Mouse (Mus musculus) hindbrain, embryonic 10.5 days (tissue): ENCODE data around the gene Hist1h3b. TPM values are rescaled to one million over a fixed set of nuclear protein-coding genes. Genes with fewer than 3 reads are reported as not detected.
A peak's percentile ranks its signal among the peaks of the same experiment; 100 is the strongest.

ENCODE experiments used
- DNase-seq: peaks from one replicate; pipeline ENCODE4 v3.0.0-alpha.2; 2017; ENCODE audit warnings: low spot score
- H3K27ac ChIP-seq: fragments of 300-500 bp; sonication (generic); 2 replicates; pipeline ENCODE4 v1.5.1; 2016; ENCODE audit warnings: mild to moderate bottlenecking, moderate library complexity
- H3K27me3 ChIP-seq: fragments of 300-500 bp; sonication (generic); 2 replicates; pipeline ENCODE4 v1.6.1; 2016; ENCODE audit warnings: mild to moderate bottlenecking; ENCODE audit not compliant: poor library complexity, insufficient read depth, severe bottlenecking
- H3K36me3 ChIP-seq: fragments of 300-500 bp; sonication (generic); 2 replicates; pipeline ENCODE4 v1.6.1; 2016; ENCODE audit warnings: mild to moderate bottlenecking, moderate library complexity
- H3K4me1 ChIP-seq: fragments of 300-500 bp; sonication (generic); replicated peaks from 2 replicates; pipeline ENCODE4 v1.6.1; 2016; ENCODE audit warnings: mild to moderate bottlenecking
- H3K4me3 ChIP-seq: fragments of 300-500 bp; sonication (generic); 2 replicates; pipeline ENCODE4 v1.5.1; 2016; ENCODE audit warnings: mild to moderate bottlenecking, moderate library complexity
- H3K9me3 ChIP-seq: fragments of 300-500 bp; sonication (generic); 2 replicates; pipeline ENCODE4 v1.6.1; 2016; ENCODE audit warnings: mild to moderate bottlenecking, moderate library complexity
- WGBS: fragments of 180-500 bp; shearing (Covaris S2); methylation state at CpG from one replicate; pipeline ENCODE4 v1.1.7; 2016; 5-methylcytosine and 5-hydroxymethylcytosine counted together
- polyA plus RNA-seq: library from polyadenylated mRNA; unstranded; fragments of >200 nt; fragmentation: Nextera tagmentation; extraction: Ambion mirVana; gene quantifications from 2 replicates; pipeline ENCODE4 v1.2.1, GENCODE M21; 2016

The Hist1h3b gene
- polyA plus RNA-seq, 1 experiment from 2014 or later: 5.5 TPM

GRCm38 (mm10) chr13:23724239-23724638, 27.8 kb upstream of the Hist1h3b start:
- H3K9me3 ChIP-seq: 0 out of 2 replicates have a peak, but pooled peaks cover 1% of the 10 kb centered on the region
- WGBS: 80% methylated on average over 4 of the region's 4 CpGs
- H3K4me1 ChIP-seq: peaks cover 18% of the 10 kb centered on the region
- H3K4me3 ChIP-seq: no peak overlapping the region
- DNase-seq: no peak
- H3K36me3 ChIP-seq: no peaks in the 10 kb centered on the region
- no peaks in the 10 kb centered on the region for H3K27me3 ChIP-seq
- H3K27ac ChIP-seq: no peak overlapping the region

- Histone ChIP-seq H3K4me3 (no peak overlapping the region), H3K9me3 (no peaks in the 10 kb centered on the region), H3K4me1 (peaks cover 18% of the 10 kb centered on the region), H3K27me3 (no peaks in the 10 kb centered on the region), H3K36me3 (no peaks in the 10 kb centered on the region), H3K27ac (no peak overlapping the region)
- no peak for DNase-seq
- 17% methylated on average over 1 of the region's 1 CpGs for WGBS
Measured at GRCm38 (mm10) chr13:23725213-23725612, 26.9 kb upstream of the Hist1h3b start.

- Histone ChIP-seq H3K27ac (no peak overlapping the region; the same call in 1 of the 2 replicates), H3K4me1 (peaks cover 18% of the 10 kb centered on the region), H3K9me3 (no peaks in the 10 kb centered on the region), H3K4me3 (no peak overlapping the region), H3K27me3 (no peaks in the 10 kb centered on the region), H3K36me3 (no peaks in the 10 kb centered on the region)
- no peak for DNase-seq
- 81% methylated on average over 18 of the region's 18 CpGs for WGBS
Measured at GRCm38 (mm10) chr13:23728472-23729191, 23.4 kb upstream of the Hist1h3b start.

GRCm38 (mm10) chr13:23729192-23729525, 22.9 kb upstream of the Hist1h3b start:
- no peak overlapping the region for H3K4me3 ChIP-seq
- H3K4me1 ChIP-seq: peaks cover 16% of the 10 kb centered on the region
- no peaks in the 10 kb centered on the region for H3K9me3 ChIP-seq
- 91% methylated on average over 9 of the region's 9 CpGs for whole genome bisulfite sequencing
- H3K36me3 ChIP-seq: no peaks in the 10 kb centered on the region
- no peak for DNase-seq
- H3K27me3 ChIP-seq: no peaks in the 10 kb centered on the region
- no peak overlapping the region for H3K27ac ChIP-seq

- H3K4me3 ChIP-seq: no peak overlapping the region
- 91% methylated on average over 5 of the region's 5 CpGs for WGBS
- DNase-seq: no peak
- H3K27ac ChIP-seq: 0 out of 2 replicates have a peak overlapping the region, but pooled peaks have one; percentile 29
- H3K36me3 ChIP-seq: no peaks in the 10 kb centered on the region
- no peaks in the 10 kb centered on the region for H3K27me3 ChIP-seq
- H3K4me1 ChIP-seq: peaks cover 11% of the 10 kb centered on the region
- H3K9me3 ChIP-seq: no peaks in the 10 kb centered on the region
Measured at GRCm38 (mm10) chr13:23729706-23730105, 22.4 kb upstream of the Hist1h3b start.

- no peaks in the 10 kb centered on the region for H3K36me3 ChIP-seq
- H3K4me3 ChIP-seq: no peak overlapping the region
- no peaks in the 10 kb centered on the region for H3K27me3 ChIP-seq
- 57% methylated on average over 8 of the region's 8 CpGs for WGBS
- no peak for DNase-seq
- 0 out of 2 replicates have a peak, but pooled peaks cover 6% of the 10 kb centered on the region for H3K4me1 ChIP-seq
- no peaks in the 10 kb centered on the region for H3K9me3 ChIP-seq
- no peak overlapping the region for H3K27ac ChIP-seq
Measured at GRCm38 (mm10) chr13:23730479-23730878, 21.6 kb upstream of the Hist1h3b start.

- H3K27ac ChIP-seq: 0 out of 2 replicates have a peak overlapping the region, but pooled peaks have one; percentile 29
- 0 out of 2 replicates have a peak, but pooled peaks cover 6% of the 10 kb centered on the region for H3K4me1 ChIP-seq
- no peak overlapping the region for H3K4me3 ChIP-seq
- no peaks in the 10 kb centered on the region for H3K9me3 ChIP-seq
- WGBS: 29% methylated on average over 8 of the region's 8 CpGs
- DNase-seq: no peak
- H3K36me3 ChIP-seq: no peaks in the 10 kb centered on the region
- H3K27me3 ChIP-seq: no peaks in the 10 kb centered on the region
Measured at GRCm38 (mm10) chr13:23732156-23732804, 19.8 kb upstream of the Hist1h3b start.

GRCm38 (mm10) chr13:23737091-23737490, 15.0 kb upstream of the Hist1h3b start:
- H3K27me3 ChIP-seq: no peaks in the 10 kb centered on the region
- peaks cover 31% of the 10 kb centered on the region for H3K4me1 ChIP-seq
- no peaks in the 10 kb centered on the region for H3K36me3 ChIP-seq
- peak overlapping the region; percentile 97; the same call in 1 of the 2 replicates for H3K27ac ChIP-seq
- WGBS: 87% methylated on average over 5 of the region's 5 CpGs
- no peak overlapping the region for H3K4me3 ChIP-seq
- DNase-seq: no peak
- H3K9me3 ChIP-seq: no peaks in the 10 kb centered on the region

- H3K27me3 ChIP-seq: no peaks in the 10 kb centered on the region
- peak overlapping the region; percentile 97 for H3K27ac ChIP-seq
- DNase-seq: no peak
- H3K4me1 ChIP-seq: peaks cover 31% of the 10 kb centered on the region
- 27% methylated on average over 4 of the region's 4 CpGs for WGBS
- no peaks in the 10 kb centered on the region for H3K9me3 ChIP-seq
- H3K4me3 ChIP-seq: peak overlapping the region; percentile 66
- no peaks in the 10 kb centered on the region for H3K36me3 ChIP-seq
Measured at GRCm38 (mm10) chr13:23738041-23738440, 14.0 kb upstream of the Hist1h3b start.

GRCm38 (mm10) chr13:23738677-23739068, 13.4 kb upstream of the Hist1h3b start, which contains the start of gene Hist1h1c:
Gene Hist1h1c, plus strand, starts transcription at chr13:23738808.
- peak; percentile 92 for DNase-seq
- H3K27ac ChIP-seq: peak within 1 kb of the TSS; percentile 97
- H3K9me3 ChIP-seq: no peaks in the 10 kb centered on the region
- WGBS: 0% methylated on average over 38 of the region's 38 CpGs
- H3K36me3 ChIP-seq: no peaks in the 10 kb centered on the region
- no peaks in the 10 kb centered on the region for H3K27me3 ChIP-seq
- H3K4me3 ChIP-seq: peak within 1 kb of the TSS; percentile 66
- H3K4me1 ChIP-seq: peaks cover 31% of the 10 kb centered on the region

GRCm38 (mm10) chr13:23739069-23739921, 12.8 kb upstream of the Hist1h3b start:
- Histone ChIP-seq H3K27me3 (no peaks in the 10 kb centered on the region), H3K4me3 (peak overlapping the region; percentile 66), H3K36me3 (no peaks in the 10 kb centered on the region), H3K9me3 (no peaks in the 10 kb centered on the region), H3K4me1 (peaks cover 32% of the 10 kb centered on the region), H3K27ac (peak overlapping the region; percentile 97)
- DNase-seq: peak; percentile 90
- under 1% methylated on average over 39 of the region's 39 CpGs for WGBS

- H3K4me3 ChIP-seq: peak overlapping the region; percentile 66
- no peak for DNase-seq
- no peaks in the 10 kb centered on the region for H3K9me3 ChIP-seq
- H3K27me3 ChIP-seq: no peaks in the 10 kb centered on the region
- 1% methylated on average over 14 of the region's 14 CpGs for WGBS
- H3K27ac ChIP-seq: peak overlapping the region; percentile 97
- H3K36me3 ChIP-seq: no peaks in the 10 kb centered on the region
- H3K4me1 ChIP-seq: peaks cover 36% of the 10 kb centered on the region
Measured at GRCm38 (mm10) chr13:23739922-23740252, 12.2 kb upstream of the Hist1h3b start.
